Mouse (Mus musculus) left cerebral cortex, adult 11 months (tissue): ENCODE measurements around the gene Rassf10.

Source experiments
- DNase-seq: peaks from one replicate; pipeline ENCODE4 v3.0.0; 2022; ENCODE audit warnings: low spot score

Rassf10 gene

DNA sequence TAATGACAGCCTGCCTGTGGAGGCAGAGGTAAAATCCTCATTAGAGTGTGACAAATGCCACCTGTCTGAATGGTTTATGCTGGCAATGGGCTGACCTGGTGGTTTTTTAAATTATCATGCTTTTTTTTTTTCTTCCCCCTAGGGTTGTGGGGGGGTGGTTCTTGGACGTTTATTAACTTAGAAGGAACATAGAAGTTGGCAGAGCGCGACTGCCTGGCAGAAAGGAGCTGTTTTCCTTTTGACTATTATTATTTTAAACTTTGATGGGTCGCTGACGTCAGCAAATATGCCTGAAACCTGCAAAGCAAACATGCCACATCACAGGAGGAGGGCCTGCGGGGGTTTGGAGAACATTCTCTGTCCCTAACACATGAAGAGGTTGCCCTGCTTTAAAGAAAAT is 3.9 kb downstream of the Rassf10 start:
- DNase-seq, result no peak

DNA sequence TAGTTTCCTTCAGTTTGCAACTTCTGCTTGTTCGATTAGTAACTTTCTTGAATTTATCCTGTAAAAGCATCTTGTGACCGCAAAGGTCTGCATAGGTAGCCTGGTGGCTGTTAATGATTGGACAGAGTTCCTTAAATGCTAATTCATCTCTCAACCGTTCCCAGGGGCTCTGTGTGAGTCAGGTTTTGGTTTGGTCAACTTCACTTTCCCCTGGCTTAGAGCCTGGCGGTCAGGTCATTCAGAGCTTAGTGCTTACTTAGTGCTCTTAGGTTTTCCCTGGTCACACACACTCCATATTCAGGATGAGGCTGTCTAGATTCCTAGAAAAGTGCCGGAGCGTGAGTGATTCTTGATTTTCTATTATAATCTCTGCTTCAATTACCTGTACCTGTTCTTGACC is 12.6 kb downstream of the Rassf10 start:
- no peak for DNase-seq

DNA sequence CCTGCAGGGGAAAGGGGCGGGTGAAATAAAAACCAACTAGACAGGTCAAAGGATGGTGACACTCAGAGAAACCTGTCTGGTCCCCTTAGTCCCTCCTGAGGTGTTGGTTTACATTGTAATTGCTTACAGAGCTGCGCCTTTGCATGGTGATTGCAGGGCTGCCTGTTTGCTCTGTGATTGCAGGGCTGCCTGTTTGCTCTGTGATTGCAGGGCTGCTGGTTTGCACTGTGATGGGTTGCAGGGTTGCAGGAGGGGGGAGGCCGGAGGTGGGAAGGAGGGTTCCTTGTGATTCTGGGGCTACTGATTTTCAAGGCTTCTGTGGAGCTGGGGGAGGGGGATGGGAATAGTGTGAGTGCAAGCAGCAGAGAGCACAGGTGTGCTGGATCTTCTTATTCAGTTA is 13.0 kb downstream of the Rassf10 start:
- no peak for DNase-seq

GRCm38 (mm10) chr7:112983316-112983715 is 29.6 kb downstream of the Rassf10 start:
- no peak for DNase-seq

DNA sequence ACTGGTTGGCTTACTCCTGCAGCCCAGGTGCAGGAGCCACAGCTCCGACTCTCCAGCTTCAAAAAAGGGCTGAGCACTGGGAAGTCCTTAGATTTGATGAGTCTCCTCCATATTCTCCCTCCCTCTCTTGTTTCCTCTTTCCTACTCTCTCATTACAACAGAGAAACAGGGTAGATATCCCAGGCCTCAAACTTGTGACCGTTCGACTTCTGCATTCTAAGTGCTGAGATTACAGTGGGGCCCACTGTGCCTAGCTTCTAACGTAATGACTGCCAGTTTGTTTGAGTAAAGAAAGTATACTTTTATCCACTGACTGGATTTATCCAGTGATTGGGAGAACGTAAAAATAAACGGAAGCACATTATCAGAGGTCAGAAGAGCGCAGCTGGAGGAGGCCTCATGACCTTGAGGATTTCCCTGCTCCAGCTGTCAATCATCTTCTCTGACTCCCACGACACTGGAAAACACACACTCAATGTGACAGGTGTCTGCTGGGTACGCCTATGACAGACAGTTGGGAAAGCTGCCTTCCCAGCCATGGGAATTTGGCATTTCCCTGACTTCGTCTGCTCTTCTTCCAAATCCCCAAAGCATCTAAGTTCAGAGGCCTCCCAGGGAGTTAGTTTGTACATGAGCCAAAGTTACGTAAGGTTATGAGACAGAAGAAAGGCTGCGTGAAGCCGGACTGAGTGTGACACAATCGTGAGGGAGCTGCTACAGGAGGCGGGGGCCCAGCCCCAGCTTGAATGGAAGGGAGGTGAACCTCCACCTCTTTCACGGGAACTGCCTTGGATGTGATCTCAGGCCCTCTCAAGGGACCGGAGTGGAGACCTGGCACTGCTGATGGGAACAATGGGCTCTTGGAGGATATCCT is 31.2 kb downstream of the Rassf10 start:
- no peak for DNase-seq

- DNase-seq, result no peak
Measured at GRCm38 (mm10) chr7:112985578-112985949, 31.8 kb downstream of the Rassf10 start.

DNA sequence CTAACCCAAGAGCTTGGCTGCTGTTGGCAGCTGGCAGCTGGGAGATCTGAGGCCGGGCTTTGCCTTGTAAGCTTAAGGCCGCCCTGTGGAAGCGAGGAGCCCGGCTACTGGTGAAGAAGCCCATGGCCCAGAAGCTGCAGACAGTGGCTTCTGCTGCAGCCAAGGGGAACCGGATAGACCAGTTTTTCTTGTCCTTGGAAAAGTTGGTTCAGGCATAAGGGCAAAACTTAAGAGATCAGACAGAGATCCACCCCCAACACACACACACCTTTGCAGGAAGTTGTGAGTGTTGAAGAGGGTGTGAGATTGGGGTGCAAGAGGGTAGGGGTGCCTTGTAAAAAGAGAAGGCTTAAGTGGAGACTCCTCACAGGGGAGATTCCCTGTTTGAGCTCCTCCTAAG is 39.2 kb downstream of the Rassf10 start:
- DNase-seq, result no peak

DNA sequence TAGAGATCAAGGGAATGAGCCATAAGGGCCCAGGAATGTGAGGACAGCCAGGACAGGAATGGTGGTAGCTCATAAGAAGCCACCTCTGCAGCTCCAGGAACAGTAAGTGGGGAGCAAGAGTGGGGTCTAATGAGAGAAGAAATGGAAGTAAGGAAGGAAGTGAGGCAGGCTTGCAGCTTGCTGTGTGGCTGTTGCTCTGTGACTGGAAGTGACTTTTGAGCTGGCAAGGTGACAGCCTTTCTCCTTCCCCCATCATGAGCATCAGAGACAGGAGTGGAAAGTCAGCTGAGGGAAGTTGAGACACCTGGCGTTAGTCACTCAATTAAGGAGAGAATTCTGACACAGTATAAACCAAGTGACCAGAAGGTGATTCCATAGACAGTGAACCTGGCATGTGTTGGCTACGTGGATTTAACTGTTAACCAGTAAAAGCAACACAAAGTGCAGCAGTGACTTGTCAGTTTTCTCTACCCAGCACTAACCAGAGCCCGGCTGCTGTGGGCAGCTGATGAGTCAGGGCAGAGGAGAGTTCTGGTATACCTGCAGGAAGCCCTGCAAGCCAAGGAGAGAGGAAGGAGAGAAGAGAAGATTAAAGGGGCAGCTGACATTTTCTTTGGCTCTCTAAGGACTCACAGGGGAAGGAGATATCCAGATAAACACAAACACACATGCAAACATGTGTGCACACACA is 49.9 kb downstream of the Rassf10 start:
- no peak for DNase-seq

DNA sequence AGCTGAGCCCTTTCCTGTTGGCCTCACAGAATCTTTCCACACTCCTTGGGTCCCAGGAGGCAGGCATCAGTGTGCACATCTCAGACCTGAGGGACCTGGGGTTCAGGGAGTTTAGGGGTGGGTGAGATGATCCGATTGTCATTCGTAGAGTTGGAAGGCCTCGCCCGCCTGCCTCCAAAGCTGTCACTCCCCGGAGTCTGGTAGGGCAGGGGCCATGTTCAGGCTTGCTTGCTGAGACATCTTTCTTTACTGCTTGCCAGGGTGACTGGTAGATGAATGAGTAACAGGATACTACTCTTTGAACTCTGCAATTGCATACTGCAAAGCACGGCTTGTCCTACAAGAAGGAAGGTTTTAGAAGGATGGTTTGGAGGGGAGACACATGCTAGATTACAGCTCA is 52.0 kb downstream of the Rassf10 start:
- DNase-seq, result no peak
